Mouse (Mus musculus): ENCODE measurements around the gene Kif4. TPM values are rescaled to one million over a fixed set of nuclear protein-coding genes. Genes with fewer than 3 reads are reported as not detected.

The Kif4 gene
- polyA plus RNA-seq (2016; fragmentation: Nextera tagmentation; extraction: Ambion mirVana): 32.8 and 39.7 TPM in 2 replicates

GRCm38 (mm10) chrX:100625546-100625801 lies at the start of gene Kif4:
TSS of gene Kif4 (plus strand) at chrX:100625737.
- peaks cover 40% of the 10 kb centered on the region for H3K36me3 ChIP-seq
- H3K27me3 ChIP-seq (ENCODE audit: low read depth, poor library complexity, severe bottlenecking): peaks cover 81% of the 10 kb centered on the region
- 9% methylated on average over 3 of the region's 3 CpGs for WGBS
- H3K27ac ChIP-seq: peak within 1 kb of the TSS; percentile 92
- no peaks in the 10 kb centered on the region for H3K9me3 ChIP-seq (replicated peaks)
- no peak for DNase-seq (ENCODE audit: low spot score)
- peak within 1 kb of the TSS; percentile 68 for H3K4me3 ChIP-seq
- peaks cover 3% of the 10 kb centered on the region; the same call in 1 of the 2 replicates for H3K4me1 ChIP-seq

- no peak within 1 kb of the TSS for H3K27ac ChIP-seq
- WGBS: 71% methylated on average over 4 of the region's 4 CpGs
- no peak within 1 kb of the TSS for H3K4me3 ChIP-seq
- no peaks in the 10 kb centered on the region for H3K4me1 ChIP-seq
- H3K27me3 ChIP-seq (ENCODE audit: low read depth, poor library complexity, severe bottlenecking): peaks cover 81% of the 10 kb centered on the region
- H3K36me3 ChIP-seq: no peaks in the 10 kb centered on the region
- DNase-seq (ENCODE audit: low spot score): no peak
- H3K9me3 ChIP-seq (replicated peaks): no peaks in the 10 kb centered on the region
Observed at GRCm38 (mm10) chrX:100594791-100595190, 30.7 kb upstream of the Kif4 start, which contains the start of gene P2ry4. TSS of gene P2ry4 (minus strand) at chrX:100594869.

GRCm38 (mm10) chrX:100597439-100597838 lies 28.1 kb upstream of the Kif4 start:
- no peaks in the 10 kb centered on the region for H3K36me3 ChIP-seq
- 15% methylated on average over 5 of the region's 5 CpGs for WGBS
- H3K4me3 ChIP-seq: no peak overlapping the region
- H3K27ac ChIP-seq: no peak overlapping the region
- peak; percentile 41 for DNase-seq (ENCODE audit: low spot score)
- peaks cover 93% of the 10 kb centered on the region for H3K27me3 ChIP-seq (ENCODE audit: low read depth, poor library complexity, severe bottlenecking)
- no peaks in the 10 kb centered on the region for H3K9me3 ChIP-seq (replicated peaks)
- no peaks in the 10 kb centered on the region for H3K4me1 ChIP-seq

- no peaks in the 10 kb centered on the region for H3K4me1 ChIP-seq
- WGBS: 73% methylated on average over 4 of the region's 4 CpGs
- no peak overlapping the region for H3K4me3 ChIP-seq
- no peak overlapping the region for H3K27ac ChIP-seq
- H3K36me3 ChIP-seq: no peaks in the 10 kb centered on the region
- H3K9me3 ChIP-seq (replicated peaks): no peaks in the 10 kb centered on the region
- peaks cover 88% of the 10 kb centered on the region for H3K27me3 ChIP-seq (ENCODE audit: low read depth, poor library complexity, severe bottlenecking)
- DNase-seq (ENCODE audit: low spot score): no peak
Observed at GRCm38 (mm10) chrX:100599755-100600154, 25.8 kb upstream of the Kif4 start.

GRCm38 (mm10) chrX:100605314-100605713 lies 20.2 kb upstream of the Kif4 start, which contains the start of gene Arr3:
TSS of gene Arr3 (plus strand) at chrX:100605497.
- Histone ChIP-seq H3K4me3 (no peak within 1 kb of the TSS), H3K9me3 (replicated peaks) (no peaks in the 10 kb centered on the region), H3K36me3 (no peaks in the 10 kb centered on the region), H3K27ac (no peak within 1 kb of the TSS), H3K4me1 (no peaks in the 10 kb centered on the region), H3K27me3 (ENCODE audit: low read depth, poor library complexity, severe bottlenecking) (peaks cover 90% of the 10 kb centered on the region)
- 87% methylated on average over 1 of the region's 1 CpGs for WGBS
- no peak for DNase-seq (ENCODE audit: low spot score)

GRCm38 (mm10) chrX:100618488-100618887 lies 7.0 kb upstream of the Kif4 start:
- WGBS: 71% methylated on average over 3 of the region's 3 CpGs
- H3K27ac ChIP-seq: no peak overlapping the region
- no peaks in the 10 kb centered on the region for H3K4me1 ChIP-seq
- peaks cover 87% of the 10 kb centered on the region for H3K27me3 ChIP-seq (ENCODE audit: low read depth, poor library complexity, severe bottlenecking)
- H3K9me3 ChIP-seq (replicated peaks): no peaks in the 10 kb centered on the region
- H3K4me3 ChIP-seq: no peak overlapping the region
- no peak for DNase-seq (ENCODE audit: low spot score)
- H3K36me3 ChIP-seq: peaks cover 16% of the 10 kb centered on the region

- Histone ChIP-seq H3K27ac (no peak overlapping the region), H3K4me1 (peaks cover 3% of the 10 kb centered on the region; the same call in 1 of the 2 replicates), H3K27me3 (ENCODE audit: low read depth, poor library complexity, severe bottlenecking) (peaks cover 86% of the 10 kb centered on the region), H3K4me3 (no peak overlapping the region), H3K9me3 (replicated peaks) (no peaks in the 10 kb centered on the region), H3K36me3 (peaks cover 26% of the 10 kb centered on the region)
- no peak for DNase-seq (ENCODE audit: low spot score)
- 83% methylated on average over 2 of the region's 2 CpGs for WGBS
Observed at GRCm38 (mm10) chrX:100621366-100621765, 4.2 kb upstream of the Kif4 start.

GRCm38 (mm10) chrX:100624242-100624641 lies 1.3 kb upstream of the Kif4 start:
- DNase-seq (ENCODE audit: low spot score): no peak
- H3K27me3 ChIP-seq (ENCODE audit: low read depth, poor library complexity, severe bottlenecking): peaks cover 79% of the 10 kb centered on the region
- no peak overlapping the region for H3K27ac ChIP-seq
- peaks cover 3% of the 10 kb centered on the region; the same call in 1 of the 2 replicates for H3K4me1 ChIP-seq
- peaks cover 36% of the 10 kb centered on the region for H3K36me3 ChIP-seq
- no peak overlapping the region for H3K4me3 ChIP-seq
- H3K9me3 ChIP-seq (replicated peaks): no peaks in the 10 kb centered on the region
- WGBS: 87% methylated on average over 4 of the region's 4 CpGs

- DNase-seq (ENCODE audit: low spot score): no peak
- H3K27ac ChIP-seq: peak overlapping the region; percentile 92
- peaks cover 80% of the 10 kb centered on the region for H3K27me3 ChIP-seq (ENCODE audit: low read depth, poor library complexity, severe bottlenecking)
- peaks cover 40% of the 10 kb centered on the region for H3K36me3 ChIP-seq
- H3K9me3 ChIP-seq (replicated peaks): no peaks in the 10 kb centered on the region
- 39% methylated on average over 7 of the region's 7 CpGs for WGBS
- H3K4me3 ChIP-seq: peak overlapping the region; percentile 68
- peaks cover 3% of the 10 kb centered on the region; the same call in 1 of the 2 replicates for H3K4me1 ChIP-seq
Observed at GRCm38 (mm10) chrX:100625146-100625545, 391 bp upstream of the Kif4 start.

GRCm38 (mm10) chrX:100625802-100626793 lies 561 bp downstream of the Kif4 start, which contains the start of gene Pdzd11:
TSS of gene Pdzd11 (minus strand) at chrX:100626568.
- Histone ChIP-seq H3K36me3 (peaks cover 40% of the 10 kb centered on the region), H3K27me3 (ENCODE audit: low read depth, poor library complexity, severe bottlenecking) (peaks cover 81% of the 10 kb centered on the region), H3K27ac (peak within 1 kb of the TSS; percentile 92), H3K9me3 (replicated peaks) (no peaks in the 10 kb centered on the region), H3K4me1 (peaks cover 3% of the 10 kb centered on the region; the same call in 1 of the 2 replicates), H3K4me3 (peak within 1 kb of the TSS; percentile 68)
- DNase-seq (ENCODE audit: low spot score): peak; percentile 87
- 14% methylated on average over 62 of the region's 62 CpGs for WGBS

GRCm38 (mm10) chrX:100629076-100629475 lies 3.5 kb downstream of the Kif4 start:
- WGBS: 95% methylated on average over 2 of the region's 2 CpGs
- H3K27ac ChIP-seq: no peak overlapping the region
- peaks cover 40% of the 10 kb centered on the region for H3K36me3 ChIP-seq
- no peaks in the 10 kb centered on the region for H3K9me3 ChIP-seq (replicated peaks)
- peaks cover 67% of the 10 kb centered on the region for H3K27me3 ChIP-seq (ENCODE audit: low read depth, poor library complexity, severe bottlenecking)
- H3K4me1 ChIP-seq: peaks cover 3% of the 10 kb centered on the region; the same call in 1 of the 2 replicates
- no peak for DNase-seq (ENCODE audit: low spot score)
- no peak overlapping the region for H3K4me3 ChIP-seq

- Histone ChIP-seq H3K9me3 (replicated peaks) (no peaks in the 10 kb centered on the region), H3K27me3 (ENCODE audit: low read depth, poor library complexity, severe bottlenecking) (peaks cover 63% of the 10 kb centered on the region; the same call in 1 of the 2 replicates), H3K36me3 (peaks cover 87% of the 10 kb centered on the region), H3K4me3 (no peak overlapping the region), H3K4me1 (no peaks in the 10 kb centered on the region), H3K27ac (no peak overlapping the region)
- no peak for DNase-seq (ENCODE audit: low spot score)
- WGBS: 95% methylated on average over 8 of the region's 8 CpGs
Observed at GRCm38 (mm10) chrX:100638477-100638876, 12.9 kb downstream of the Kif4 start.

GRCm38 (mm10) chrX:100652848-100653247 lies 27.3 kb downstream of the Kif4 start:
- no peaks in the 10 kb centered on the region for H3K9me3 ChIP-seq (replicated peaks)
- no peaks in the 10 kb centered on the region for H3K4me1 ChIP-seq
- peaks cover 34% of the 10 kb centered on the region for H3K36me3 ChIP-seq
- H3K27ac ChIP-seq: no peak overlapping the region
- peaks cover 55% of the 10 kb centered on the region for H3K27me3 ChIP-seq (ENCODE audit: low read depth, poor library complexity, severe bottlenecking)
- no peak overlapping the region for H3K4me3 ChIP-seq
- DNase-seq (ENCODE audit: low spot score): no peak

Measured in limb, embryonic 10.5 days (tissue).